Mouse (Mus musculus) c-Kit-positive CD71-positive TER-119-positive erythroid progenitor cells, embryonic 14.5 days (primary cell): ENCODE results near the gene Ppp1r26.

ENCODE experiments used
- DNase-seq: peaks from one replicate; pipeline ENCODE4 v3.0.0-alpha.2; 2013; ENCODE audit warnings: low spot score

Gene Ppp1r26

DNA sequence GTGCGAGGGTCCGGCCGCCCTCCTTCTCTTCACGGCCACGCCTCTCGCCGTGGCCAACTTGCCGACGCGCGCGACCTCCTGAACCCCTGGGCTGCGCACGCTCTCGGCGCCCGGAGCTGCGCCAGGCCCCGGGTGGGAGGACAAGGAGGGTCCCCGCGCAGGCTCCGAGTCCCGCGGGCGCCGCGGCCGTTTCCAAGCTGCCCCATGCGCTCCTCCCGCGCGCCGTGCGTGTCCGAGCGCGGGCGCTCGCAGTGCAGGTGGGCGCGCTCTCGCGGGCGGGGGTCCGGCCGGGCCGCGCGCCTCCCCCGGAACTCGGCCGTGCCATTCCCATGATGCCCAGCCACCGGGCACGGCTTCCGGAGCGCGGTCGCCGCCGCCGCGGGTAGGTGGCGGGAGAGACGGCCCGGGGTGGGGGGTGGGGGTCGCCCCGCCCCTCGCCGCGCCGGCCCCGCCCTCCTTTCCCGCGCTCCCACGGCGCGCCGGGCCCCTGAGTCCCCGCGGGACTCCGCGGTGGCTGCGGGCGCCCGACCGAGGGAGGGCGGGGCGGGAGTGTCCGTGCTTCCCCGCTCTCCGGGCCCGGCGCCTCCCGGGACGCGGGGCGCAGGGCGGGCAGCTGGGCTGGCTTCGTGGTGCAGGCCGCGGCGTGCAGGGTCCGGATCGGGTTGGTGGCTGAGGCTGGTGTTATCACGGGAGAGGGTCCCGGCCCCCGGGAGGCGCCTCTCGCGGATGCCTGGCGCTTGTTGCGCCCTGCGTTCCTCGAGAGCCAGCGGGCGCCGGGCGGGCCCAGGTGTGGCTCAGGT lies at the start of gene Ppp1r26:
Ppp1r26 (plus strand) TSS at position 286 of the 800 bp plus-strand sequence.
- no peak for DNase-seq

DNA sequence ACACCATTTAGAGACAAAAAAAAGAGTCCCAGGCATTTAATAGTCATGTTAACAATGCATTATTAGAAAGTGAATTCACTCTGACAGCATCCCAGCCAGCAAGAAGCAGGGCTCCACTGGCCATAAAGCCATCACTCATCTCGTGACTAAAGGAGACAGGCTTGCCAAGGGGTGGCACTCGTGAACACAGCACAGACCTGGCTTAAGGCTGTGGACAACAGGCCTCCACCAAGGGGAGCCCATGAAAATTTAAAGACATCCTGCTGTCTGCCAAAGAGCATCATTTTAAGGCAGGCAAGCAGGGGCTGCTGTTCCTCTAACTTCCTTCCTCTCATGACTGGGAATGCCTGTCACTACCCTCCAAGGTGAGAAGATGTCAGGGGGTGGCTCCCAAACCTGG lies 49.7 kb upstream of the Ppp1r26 start:
- no peak for DNase-seq

DNA sequence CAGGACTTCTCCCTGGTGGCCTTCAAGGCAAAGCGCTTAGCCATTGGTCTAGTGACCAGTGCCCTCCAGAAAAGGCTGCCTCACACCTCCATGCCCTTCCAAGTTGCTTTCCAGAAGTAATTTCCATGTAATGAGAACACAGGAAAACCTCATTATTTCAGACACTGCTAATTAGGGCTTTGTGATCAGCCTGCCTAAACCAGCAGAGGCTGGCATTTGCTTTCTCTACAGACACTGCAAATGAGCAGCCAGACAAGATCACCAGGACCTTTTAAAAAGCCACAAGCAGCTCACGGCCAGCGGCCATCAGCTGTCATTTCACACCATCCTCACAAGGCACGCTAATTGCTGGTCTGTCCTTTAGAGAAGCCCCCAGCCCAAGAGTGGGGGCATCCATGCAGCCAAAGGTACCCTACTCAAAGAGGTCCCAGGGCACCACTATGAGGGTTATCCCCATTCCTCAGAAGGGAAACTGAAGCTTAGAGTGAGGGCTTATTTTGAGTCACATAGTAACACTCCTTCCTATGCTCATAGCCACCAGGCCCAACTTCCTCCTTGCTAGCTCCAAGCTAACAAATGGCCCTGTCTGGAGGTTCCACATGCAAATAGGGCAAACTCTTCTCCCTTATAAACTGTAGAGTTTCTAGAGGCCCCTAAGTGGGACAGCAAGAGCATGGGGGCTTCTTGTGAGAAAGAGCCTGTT lies 49.0 kb upstream of the Ppp1r26 start:
- no peak for DNase-seq

DNA sequence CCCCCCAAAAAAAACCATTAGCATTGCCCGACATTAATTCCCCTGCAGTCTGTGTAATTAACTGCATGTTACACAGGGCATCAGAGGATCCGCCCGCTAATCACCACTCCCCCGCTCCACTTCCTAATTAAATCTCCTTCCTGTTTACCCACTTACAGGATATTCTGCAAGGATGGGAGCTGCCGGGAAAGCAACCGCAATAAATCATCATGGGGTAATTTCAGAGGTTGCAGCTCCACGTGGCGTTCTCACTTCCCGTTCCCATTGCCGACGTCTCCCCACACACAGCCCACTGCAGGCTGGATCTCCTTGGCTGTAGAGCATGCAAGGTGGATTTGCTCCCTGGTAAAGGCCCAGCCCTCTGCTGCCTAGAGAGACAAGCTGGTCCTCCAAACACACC lies 45.0 kb upstream of the Ppp1r26 start:
- no peak for DNase-seq

DNA sequence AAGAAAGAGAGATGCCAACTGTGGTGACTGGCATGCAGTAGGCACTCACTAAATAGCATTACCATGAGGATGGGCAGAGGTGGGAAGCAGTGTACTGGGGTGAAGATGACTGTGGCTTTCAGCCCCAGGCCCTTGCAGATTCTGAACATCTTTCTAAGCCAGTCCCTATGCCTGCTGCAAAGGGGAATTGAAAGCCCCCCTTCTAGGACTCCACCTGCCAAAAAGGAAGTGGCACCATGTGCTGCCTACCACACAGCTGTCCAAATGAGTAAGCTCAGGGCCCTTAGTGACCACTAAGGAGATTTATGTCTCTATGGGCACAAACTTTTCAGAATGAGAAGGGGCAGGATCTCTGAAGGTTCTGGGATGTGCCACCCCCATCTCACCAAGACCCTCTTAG lies 44.5 kb upstream of the Ppp1r26 start:
- no peak for DNase-seq

DNA sequence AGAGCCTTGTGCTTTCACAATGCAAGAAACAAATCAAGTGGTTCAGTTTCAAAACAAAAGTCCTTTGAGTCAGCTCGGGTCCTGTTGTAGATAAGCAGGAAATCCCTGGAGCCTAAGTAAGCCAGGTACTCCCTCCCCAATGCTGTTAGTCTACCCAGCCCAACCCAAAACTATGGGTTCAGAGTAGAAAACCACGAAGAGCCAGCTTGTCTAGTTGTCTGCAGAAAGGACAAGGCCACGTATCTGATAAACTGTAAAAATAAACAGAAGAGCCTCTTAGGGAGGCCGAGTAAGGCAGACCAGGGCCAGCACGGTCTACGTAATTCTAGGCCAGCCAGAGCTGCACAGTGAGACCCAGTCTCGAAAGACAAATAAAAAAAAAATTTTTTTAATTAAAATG lies 38.8 kb upstream of the Ppp1r26 start:
- no peak for DNase-seq

DNA sequence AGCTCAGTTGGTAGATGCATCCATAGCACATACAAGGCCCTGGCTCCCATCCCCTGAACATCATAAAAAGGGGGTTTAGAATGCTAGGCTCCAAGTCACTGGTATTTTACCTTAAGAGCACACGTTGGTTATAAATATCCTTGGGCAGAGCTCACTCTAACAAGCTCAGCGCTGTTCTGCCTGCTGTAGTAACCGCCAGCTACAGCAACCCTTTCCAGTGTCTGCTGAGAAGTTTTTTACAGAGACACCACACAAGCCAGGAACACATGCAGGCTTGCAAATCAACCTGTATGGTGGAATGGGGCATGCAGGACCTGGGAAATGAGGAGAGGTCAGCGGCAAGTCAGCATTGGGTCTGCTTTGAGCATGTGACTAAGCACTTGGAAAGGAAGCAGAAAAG lies 37.5 kb upstream of the Ppp1r26 start:
- DNase-seq: no peak

DNA sequence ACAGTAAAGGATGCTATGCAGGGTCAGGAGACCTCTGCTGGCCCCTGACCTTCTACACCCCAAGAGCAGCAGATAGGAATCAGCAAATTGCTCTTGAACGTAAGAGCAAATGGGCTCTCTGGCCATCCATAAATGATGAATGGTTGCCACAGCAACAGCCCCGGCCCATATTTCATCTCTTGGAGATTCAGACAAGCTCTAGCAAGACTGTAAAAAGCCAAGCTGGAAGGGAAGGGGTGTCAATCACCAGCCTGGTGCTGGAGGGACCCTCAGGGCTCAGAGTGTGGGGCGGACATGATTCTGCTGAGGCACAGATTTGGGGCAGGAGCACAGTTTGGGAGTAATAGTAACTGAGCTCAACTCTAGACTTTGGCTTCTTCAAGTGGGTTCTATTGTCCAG lies 37.0 kb upstream of the Ppp1r26 start:
- DNase-seq: no peak

DNA sequence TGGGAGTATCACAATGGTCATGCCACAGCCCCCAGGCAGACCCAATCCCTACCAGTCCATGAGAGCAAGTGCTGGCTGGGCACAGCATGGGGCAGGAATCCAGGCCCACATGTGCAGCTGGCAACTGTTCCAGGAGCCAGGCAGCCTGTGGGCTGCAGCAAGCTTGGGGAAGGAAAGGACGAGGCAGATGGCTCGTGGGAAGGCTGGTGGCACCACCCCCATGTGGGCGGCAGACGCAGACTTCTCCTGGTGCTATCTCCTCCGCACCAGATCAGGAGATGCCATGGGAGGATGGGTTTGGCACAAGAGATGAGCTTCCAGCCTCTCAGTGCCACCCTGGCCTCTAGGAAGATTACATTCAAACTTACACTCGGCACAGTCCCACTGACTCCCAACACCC lies 33.7 kb upstream of the Ppp1r26 start:
- DNase-seq: no peak

DNA sequence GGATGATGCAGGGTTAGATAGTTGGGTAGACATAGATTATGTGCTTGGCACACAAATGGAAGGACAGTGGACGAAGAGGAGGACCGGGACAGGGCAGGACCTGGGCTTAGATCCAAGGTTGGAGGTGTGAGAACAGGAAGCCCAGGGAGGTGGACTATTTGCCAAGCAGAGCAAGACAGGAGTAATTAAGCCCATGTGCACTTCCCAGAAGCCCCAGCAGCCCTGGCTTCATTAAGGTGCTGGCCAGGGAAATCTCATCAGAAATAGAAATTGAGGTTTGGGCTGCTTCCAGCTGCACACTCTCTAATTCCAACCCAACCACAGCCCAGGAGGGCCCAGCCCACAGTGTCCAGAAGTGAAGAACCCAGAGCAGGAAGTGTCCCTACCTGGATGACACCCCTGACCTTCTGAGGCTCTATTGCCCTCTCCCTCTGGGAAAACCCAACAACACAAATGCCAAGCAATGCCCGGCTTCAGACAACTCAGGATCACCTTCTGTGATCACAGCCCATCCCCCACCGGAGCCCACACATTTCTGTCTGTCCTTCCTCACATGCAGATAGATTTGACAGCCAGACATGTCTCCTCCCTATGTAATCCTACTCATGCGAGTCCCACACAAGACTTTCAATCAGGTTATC lies 32.4 kb upstream of the Ppp1r26 start:
- DNase-seq: no peak

DNA sequence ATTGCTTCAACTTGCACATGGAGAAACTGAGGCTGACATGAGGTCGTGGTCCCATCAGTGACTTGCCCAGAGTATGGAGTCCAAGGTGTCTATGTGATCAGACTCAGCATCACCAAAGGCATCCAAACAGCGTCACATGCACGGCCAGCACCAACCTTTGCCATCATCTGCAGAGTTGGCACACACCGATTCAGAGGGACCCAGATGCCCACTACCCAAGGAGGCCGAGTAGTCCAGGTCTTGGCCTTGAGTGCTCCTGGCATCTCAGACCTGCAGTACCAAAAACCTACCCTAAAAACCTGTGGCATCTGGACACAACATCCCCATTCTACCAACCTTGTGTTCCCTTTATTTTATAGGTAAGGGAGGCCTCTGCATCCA lies 31.9 kb upstream of the Ppp1r26 start:
- no peak for DNase-seq

DNA sequence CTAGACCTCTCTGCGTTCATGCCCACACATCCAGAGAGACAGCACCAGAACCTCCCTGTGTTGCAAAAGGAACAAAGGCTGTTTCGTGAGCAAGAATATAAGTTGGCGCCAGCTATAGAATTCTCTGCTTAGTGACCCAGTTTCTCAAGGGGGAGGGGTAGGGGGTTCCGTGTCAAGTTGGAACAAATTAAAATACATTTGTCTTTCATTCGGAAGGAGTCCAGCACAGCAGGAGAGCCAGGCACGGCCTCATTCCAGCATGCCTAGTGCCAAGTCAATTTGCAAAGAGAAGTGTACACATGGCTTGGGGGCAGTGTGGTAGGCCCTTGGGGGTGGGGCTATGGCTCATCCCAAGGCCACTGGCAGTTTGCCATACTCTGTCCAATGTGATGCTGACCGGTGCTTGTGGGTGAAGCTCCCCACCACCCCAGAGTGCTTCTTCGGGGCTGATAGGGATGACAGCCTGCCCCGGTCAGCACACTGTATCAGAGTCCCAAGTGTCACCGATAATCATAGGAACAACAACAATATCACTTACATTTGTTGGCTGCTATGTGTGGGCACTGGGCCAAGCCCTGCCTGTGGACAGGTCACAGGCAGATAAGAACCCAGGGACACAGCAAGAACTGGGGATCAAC lies 31.1 kb upstream of the Ppp1r26 start:
- no peak for DNase-seq

DNA sequence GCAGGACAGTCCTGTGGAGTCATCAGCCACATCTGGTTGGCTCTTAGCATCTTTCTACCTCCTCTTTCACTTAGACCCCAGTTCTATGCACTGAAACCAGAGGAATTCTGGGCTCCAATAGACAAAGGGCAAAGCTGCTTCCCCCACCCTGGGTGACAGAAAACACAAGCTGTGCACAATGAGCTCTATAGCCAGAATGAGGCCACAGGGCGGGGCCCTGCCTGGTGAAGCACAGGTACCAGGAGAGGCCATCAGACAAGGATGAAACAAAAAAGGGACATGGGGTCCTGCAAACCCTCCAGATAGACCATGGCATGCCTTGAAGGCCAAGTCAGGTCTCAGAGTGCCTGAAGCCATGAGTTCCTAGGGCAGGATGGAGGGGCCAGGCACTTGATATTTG lies 30.1 kb upstream of the Ppp1r26 start:
- DNase-seq: no peak

DNA sequence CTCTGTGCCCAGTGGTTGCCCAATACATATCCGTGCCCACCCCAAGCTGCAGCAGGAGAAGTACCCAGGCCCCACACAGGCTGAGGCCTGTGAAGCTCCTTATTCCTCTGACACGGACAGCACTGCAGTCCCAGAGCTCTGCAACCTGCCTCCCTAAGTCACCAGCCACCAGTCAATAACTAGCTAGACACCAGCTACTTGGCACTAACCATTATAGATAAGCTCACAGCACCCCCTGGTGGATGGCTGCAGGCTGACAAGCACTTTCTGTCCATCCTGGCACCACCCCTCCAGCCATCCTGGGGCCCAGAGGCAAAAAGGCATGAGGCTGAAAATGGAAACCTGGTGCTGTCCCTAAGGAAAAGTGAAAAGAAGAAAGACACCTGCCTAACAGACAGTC lies 28.6 kb upstream of the Ppp1r26 start:
- DNase-seq: peak; percentile 68

DNA sequence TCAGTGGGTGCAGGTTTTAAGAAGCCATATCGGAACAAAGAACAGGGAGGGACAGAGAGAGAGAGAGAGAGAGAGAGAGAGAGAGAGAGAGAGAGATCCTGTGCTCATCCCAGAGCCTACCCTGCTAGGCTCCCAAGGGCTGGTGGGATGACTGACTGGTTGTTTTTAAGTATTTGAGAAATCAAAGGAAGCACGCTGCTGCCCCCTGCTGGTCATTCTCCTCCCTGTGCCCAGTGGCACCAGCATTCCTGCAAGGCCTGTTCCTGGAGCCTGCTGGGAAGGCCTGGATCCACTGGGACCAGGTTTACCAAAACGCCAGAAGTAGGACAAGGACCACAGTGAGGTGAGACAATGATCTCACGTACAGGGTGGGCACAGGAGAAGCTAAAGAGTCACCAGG lies 26.7 kb upstream of the Ppp1r26 start:
- peak; percentile 62 for DNase-seq

DNA sequence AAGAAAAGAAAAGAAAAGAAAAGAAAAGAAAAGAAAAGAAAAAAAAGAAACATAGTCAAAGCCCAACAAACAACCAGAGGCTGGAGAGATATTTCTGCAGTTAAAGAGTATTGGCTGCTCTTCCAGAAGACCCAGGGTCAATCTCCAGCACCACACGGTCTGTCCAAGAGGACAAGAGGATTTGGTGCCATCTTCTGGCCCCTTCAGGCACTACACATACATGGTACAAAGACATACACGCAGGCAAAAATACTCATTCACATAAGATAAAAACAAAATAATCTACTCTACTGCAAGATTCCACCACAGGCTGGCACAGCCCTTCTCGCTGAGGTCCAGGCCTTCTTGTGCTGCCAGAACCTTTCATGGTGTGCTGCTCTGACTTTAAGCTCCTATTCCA lies 23.4 kb upstream of the Ppp1r26 start:
- peak; percentile 45 for DNase-seq

DNA sequence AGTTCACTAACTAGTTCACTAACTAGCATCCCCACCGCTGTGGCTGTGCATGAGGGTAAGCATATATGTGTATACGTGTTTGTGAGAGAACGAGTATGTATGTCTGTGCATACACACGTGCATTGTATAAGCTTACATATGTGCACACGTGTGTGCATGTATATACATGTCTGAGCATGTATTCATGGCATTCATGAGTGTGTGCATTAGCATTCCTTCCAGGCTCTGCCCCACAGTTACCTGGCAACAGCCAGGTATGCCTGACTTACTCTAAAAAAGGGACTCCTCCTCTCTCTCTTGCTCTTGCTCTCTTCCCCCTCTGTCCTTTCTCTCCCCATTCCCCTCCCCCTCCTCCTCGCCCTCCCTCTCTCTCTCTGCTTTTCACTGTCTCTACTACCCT lies 19.4 kb upstream of the Ppp1r26 start:
- DNase-seq: no peak

DNA sequence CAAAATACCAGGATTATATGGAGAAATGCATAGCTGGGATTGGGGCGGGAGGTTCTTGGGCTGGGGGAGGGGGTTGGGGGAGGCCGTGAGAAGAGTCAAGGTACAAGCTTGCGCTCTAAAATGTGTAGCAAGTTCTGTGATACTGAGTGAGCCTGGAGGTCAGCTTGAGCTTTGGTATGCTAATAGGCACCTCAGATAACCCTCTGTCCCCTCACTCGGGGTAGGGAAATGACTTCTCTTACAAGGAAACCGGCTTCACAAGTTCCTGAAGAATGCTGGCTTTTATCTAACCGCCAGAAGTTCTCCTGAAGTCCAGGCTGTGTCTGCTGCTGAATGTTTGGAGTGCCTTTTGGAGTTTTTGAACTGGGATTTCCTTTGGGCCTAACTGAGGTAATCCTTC lies 15.8 kb upstream of the Ppp1r26 start:
- DNase-seq: no peak

DNA sequence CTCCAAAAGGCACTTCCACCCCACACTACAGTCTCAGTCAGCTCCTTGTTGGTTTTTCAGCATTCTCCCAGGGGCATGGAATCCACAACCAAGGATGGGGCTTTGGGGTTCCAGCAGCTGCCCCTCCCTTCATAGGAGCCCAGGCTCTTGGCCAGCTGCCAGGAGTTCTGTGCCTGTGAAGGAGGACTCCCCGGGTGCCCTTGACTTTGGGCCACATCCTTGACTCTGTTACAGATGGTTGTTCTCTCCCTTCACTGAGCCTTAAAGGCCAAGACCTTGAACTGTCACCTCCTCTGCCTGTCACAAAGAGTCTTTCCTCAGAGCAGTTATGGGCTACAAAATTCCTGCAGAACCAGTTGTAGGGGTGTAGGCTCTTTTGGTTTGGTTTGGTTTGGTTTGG lies 13.8 kb upstream of the Ppp1r26 start:
- no peak for DNase-seq

DNA sequence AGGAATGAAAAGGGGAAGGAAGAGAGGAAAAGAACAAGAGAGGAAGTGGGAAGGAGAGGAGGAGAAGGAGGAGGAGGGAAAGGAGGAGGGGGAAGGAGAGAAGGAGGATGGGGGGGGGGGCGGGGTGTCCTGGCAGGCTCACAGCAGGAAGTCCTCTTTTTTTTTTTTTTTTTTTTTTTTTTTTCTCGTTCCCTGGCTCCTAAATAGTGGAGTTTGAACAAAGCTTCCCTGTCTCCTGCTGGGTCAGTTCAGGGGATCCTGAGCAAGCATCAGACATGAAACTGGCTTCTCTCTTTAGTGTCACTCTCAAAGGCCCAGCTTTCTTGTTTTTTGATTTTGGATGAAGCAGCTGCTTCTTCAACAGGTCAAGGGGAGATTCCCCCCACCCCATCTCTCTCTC lies 13.1 kb upstream of the Ppp1r26 start:
- DNase-seq: no peak

DNA sequence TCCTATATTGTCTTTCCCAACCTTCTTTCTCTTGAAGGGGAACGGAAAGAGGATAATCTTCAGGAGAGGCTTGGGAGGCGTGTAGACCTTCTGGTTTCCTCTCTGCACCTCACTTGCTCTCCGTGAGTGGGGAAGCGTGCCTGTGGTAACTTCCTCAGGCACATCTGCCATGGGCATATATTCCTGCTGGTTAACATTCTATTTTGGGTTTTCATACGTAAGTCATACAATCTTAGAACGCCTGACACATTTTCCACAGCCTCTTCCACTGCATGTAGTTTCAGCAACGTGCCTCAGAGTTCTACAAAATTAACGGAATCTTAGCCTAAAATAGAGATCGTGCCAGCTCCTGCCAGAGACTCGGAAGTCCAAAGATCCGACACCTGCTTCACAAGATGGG lies 11.2 kb upstream of the Ppp1r26 start:
- DNase-seq: no peak

DNA sequence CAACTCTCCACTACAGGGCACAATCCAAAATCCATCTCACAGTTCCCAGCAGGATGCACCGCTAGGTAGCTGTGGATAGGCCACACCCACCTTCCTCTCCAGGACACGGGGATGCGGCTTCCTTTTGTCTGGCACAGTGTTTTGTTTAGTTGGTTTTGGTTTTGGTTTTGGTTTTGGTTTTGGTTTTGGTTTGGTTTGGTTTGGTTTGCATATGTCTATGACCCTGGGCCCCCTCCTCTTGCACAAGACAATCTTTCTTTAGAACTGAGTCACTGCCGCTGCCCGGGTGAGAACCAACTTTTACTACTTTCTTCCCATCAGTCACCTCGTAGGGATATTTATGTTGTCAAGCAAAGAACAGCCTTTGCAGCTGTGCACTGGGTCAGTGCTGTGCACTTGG lies 5.8 kb upstream of the Ppp1r26 start:
- no peak for DNase-seq

DNA sequence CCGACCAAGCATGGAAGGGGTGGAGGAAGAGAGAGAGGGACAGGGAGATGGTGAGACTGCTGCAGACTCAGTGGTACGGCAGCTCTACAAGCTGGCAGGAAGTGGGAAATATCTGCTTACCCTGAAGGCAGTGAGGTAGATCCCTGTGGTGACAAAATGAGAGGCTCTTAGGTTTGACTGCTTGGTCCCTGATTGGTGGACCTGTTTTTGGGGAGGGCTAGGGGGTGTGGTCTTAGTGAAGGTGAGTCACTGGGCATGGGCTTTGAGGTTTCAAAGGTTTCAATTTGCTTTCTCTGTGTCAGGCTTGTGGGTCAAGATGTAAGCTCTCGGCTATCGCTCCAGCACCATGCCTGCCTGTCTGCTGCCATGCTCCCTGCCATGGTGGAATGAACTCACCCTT lies 1.5 kb upstream of the Ppp1r26 start:
- DNase-seq: no peak
